Mouse (Mus musculus) testis, postnatal 10 days (tissue): ENCODE data around the gene St5.
A peak's percentile ranks its signal among the peaks of the same experiment; 100 is the strongest.

Experiments
- DNase-seq: peaks from one replicate; pipeline ENCODE4 v3.0.0; 2021; ENCODE audit warnings: low spot score

St5 gene

GRCm38 (mm10) chr7:109527536-109527935 lies 175.9 kb downstream of the St5 start:
- no peak for DNase-seq

DNA sequence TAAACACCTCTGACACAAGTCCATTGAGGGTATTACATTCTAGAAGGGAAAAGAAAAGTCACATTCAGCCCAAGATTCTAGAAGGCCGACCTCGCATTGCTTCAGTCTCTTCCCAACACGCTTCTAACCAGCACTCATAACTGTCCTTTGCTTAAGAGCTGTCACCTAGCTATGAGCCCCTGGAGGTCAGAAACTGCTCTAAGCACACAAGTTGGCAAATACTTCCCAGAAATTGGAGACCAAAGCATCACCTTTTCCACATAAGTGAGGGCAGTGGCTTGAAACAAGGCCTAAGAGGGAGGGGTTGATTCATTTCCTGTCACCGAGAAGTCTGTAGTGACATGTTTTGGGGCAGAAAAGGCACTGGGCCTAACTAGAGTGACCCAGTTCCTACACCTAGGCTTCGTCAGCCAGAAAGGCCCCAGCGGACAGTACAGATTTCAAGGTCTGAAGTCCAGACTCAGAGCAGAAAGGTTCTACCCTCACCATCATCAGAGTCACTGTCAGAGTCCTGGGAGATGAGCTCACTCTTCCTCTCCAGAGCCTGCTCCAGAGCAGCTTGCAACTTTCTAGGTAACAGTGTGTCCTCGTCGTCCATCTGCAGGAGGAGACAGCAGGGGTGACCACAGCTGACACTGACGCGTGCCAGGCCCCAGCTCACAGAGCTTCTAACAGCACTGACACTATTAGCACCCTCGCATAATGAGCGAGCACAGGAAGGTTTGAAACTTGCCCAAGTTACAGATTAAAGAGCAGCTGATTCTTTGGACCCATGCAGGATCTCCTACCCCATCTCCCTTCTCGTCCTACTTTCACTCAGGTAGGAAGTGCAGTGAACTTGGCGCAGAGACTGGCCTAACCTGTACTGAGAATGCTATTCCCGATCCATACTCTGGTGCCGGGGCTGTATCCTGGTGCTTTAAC lies 177.4 kb downstream of the St5 start:
- DNase-seq, result no peak

GRCm38 (mm10) chr7:109524763-109525162 lies 178.6 kb downstream of the St5 start:
- DNase-seq, result no peak

DNA sequence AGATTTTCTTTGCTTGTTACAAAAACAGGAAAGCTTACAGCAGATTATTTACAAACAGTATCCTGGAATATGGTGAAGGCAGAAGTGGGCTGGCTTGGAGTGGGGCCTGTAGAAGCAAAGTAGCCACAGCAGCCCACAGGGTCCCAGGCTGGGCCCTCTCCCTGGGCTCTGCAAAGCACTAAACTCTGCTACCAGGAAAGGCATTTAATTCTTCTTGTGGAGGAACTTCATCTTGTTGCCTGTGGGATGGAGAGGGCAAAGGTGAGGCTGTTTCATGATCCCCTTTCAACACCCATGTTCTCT lies 179.0 kb downstream of the St5 start:
- DNase-seq, result no peak

DNA sequence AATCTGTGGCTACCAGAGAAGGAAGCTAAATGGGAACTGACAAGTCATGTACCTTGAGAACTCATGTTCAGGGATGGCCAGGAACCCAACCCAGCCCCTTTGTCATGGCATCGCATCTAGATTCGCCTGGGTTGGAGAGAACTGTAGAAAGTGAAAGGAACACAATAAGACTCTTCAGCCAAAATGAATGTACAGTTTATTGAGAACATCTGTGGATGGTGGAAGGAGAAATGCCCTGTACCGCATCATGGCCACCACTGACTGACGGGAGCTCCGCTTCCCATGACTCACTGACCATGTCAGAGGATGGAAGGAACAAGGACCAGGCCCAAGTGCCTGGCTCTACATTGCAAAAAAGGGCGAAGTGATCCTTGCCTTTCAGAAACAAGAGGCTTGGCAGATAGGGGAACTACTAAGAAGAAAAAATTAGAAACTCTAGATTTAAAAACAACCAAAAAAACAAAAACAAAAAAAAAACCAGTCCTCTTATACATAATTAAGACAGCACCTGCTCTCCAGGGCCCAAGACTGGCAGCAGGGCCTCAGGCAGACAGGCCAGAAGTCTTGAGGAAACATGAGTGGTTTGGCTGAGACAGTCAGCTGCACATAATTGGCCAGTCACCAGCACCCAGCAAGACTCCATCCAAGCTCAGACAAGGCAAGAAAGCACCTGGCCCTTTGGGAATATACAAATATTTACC lies 179.5 kb downstream of the St5 start:
- no peak for DNase-seq

- DNase-seq, result no peak
Observed at GRCm38 (mm10) chr7:109523304-109523703, 180.1 kb downstream of the St5 start.

DNA sequence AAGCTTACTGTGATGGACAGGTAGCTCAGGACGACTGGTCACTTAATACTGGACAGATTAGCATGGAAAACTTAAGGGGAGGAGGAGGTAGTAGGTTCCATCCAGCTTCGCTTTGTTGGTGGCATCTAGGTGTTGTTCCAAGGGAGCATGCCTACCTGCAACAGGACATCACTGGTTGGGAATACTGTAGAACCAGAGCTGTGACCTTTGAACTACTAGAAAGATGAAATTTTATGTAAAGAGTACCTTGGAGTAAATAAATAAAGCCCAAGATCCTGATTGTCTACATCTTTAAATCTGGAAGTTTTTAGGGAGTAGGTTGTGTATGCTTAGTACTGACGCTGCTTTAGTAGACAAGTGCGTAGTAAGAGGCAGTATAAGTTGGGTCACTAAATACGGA lies 181.3 kb downstream of the St5 start:
- no peak for DNase-seq

DNA sequence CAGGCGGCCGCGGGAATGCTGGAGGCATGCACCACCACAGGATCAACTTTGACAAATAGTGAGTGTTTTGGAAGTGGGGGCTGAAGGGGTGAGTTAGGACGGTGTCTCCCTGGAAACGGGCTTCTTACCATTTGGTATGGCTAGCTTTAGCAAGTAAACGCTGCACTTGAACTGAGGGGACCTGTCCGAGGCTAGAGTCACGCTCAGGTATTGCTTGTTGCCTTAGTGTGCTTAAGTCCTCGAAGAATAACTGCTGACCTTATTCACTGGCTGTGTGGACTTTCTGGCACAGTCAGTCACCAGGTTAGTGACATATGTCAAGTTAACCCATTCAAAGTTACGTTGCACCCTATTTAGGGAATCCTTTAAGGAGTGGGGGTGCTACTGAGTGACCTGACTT lies 183.5 kb downstream of the St5 start:
- no peak for DNase-seq

DNA sequence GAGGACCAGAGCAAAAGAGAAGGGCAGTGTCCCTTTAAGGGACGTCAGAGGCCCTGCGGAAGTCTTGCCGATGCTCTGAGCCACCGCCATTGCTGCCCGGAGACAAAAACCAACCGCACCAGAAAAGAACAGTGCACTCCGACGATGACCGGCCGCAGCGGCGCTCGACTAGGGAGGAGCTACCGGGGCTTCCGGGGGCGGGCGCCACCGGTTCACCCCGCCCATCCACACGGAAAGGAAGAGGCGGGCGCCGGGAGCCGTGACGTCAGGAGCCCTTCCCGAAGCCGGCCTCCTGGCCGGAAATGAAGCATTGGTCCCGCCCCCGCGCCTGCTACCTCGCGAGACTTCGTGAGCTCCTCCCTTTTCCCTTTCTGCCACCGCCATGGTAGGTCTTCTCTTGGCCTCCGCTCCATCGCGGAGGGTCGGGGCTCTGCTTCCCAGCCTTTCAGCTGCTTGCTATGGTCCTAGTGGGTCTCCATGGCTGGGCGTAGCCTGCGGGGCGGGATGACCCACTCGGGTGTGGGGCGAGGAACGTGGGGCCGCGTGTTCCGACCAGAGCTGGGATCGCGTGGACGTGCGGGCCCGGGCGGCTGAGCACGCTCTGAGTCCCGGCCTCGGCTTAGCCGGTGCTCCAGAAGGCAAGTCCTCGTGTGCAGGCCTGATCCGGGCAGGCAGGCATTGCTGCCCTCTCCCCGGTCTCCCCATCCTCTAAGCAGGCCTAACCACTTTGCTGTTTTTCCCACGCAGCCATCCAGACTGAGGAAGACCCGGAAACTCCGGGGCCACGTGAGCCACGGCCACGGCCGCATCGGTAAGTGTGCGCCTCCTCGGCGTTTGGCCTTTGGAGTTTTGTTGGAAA lies 184.3 kb downstream of the St5 start, which contains the start of gene Rpl27a:
TSS of gene Rpl27a (plus strand) at position 310 of the 859 bp plus-strand sequence.
- DNase-seq, result peak; percentile 99

DNA sequence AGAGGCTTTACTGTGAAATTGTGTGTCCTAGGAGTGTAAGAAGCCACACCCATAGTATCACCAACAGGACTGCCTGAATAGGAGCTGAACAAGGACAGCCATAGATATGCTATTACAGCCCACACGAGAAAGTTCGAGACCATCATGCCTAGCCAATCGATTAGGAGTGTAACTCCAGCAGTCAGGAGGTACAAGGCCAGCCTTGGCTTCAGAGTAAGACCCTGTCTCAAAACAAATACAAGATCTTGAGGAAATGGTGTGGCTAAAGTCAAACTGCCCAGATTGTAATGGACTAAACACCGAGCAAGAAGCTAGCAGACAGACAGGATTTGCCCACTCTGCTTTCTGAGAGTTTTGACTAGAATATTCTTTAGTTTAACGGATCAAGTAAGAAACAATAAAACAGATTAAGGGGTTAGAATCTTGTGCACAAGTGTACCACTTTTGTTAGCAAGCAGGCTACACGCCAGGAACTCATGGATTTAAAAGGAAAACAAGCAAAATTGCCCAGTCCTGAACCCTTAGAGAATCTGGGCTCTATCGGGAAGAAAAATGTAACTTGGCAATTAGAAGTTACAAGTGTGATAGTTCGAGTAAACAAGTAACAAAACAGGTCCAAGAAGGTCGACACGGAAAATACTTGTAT lies 185.2 kb downstream of the St5 start:
- no peak for DNase-seq

DNA sequence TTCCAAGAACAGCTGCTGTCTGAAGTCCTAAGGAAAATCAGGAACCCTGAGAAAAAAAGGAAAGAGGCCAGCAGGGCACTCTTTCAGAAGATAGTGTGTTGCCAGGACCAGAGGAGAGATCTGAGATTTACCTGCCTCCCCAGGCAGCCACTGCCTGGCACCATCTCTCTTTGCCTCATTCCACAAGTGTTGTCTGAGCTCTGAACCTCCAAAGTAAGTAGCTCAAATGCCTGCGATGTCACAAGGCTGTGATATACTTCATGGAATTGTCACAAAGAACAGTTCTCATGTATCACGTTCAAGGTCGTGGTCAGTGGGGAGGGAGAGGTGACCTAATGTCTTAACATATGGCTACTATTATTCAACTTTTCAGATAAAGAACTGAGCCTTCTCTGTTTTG lies 186.9 kb downstream of the St5 start:
- no peak for DNase-seq

DNA sequence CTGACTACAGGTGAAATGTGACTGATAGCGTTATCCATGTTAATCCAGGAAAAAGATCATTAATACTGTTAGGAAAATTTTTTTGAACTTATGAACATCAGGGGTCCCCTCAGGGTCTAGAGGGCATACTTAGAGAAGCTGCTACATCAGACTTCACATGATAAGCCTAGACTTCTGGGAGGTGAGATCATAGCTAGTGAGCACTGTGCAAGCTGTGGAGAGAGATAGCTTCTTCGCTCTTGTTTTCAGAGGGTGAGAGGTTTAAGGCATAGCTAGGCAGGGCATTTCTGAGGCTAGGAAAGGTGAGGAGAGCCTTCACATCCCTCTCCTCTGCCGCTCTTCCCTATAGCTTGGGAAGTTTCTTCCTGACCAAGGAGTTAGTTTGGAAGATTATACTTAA lies 191.6 kb downstream of the St5 start:
- no peak for DNase-seq

DNA sequence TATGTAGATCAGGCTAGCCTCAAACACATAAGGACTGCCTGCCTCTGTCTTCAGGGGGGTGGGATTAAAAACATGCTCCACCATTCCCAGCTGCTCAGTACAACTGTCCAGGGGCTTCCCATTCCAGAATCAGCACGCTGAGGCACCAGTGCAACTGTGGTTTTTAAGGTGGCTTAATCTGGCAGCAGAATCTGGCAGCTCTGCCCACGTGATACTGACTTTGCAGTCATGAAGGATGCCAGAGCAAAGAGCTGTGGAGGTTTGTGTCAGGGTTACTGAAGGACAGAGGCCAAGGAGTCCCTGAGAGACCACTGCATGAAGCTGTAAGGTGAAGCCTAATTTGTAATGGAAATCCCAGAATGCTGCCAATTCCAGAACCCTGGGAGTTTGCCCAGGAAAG lies 192.6 kb downstream of the St5 start:
- DNase-seq, result no peak

DNA sequence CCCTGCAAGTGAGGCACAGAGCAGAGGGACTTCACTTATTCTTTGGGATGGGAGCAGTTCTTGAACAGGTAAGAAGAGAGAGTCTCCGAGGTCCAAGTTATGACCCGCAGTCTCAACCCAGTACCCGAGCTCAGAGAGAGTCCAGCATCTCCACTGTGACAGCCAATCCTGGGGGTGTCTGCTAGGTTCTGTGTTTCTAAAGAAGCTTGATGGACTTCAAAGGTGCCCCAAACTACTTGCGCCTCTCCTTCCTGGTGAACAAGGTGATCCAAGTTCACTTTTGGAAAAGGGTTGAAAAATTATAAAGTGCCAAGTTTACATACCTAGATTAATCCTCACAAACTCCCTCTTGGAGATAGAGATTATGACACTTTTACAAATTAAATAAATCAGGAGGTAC lies 195.4 kb downstream of the St5 start, which contains the start of gene Trim66:
TSS of gene Trim66 (minus strand) at position 101 of the 400 bp plus-strand sequence.
- DNase-seq, result no peak

- no peak for DNase-seq
Observed at GRCm38 (mm10) chr7:109507572-109507971, 195.8 kb downstream of the St5 start.

DNA sequence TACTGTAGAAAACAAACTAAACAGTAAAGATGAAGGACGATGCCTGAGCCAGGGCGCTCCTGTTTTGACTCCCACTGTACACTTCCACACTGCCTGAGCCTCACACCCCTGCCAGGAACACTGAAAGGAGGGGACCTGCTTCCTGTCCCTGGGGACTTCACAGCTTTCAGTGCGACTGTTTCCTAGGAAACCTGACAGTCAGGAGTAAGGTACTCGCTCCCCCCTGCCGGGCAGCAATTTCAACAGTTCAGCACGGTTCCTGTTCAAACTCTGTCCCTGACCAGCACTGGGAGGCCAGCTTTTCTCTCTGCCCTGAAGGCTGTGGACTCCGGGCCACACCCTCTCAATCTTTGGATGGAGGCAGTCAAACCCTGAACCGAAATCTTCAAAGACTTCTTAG lies 196.3 kb downstream of the St5 start:
- no peak for DNase-seq

DNA sequence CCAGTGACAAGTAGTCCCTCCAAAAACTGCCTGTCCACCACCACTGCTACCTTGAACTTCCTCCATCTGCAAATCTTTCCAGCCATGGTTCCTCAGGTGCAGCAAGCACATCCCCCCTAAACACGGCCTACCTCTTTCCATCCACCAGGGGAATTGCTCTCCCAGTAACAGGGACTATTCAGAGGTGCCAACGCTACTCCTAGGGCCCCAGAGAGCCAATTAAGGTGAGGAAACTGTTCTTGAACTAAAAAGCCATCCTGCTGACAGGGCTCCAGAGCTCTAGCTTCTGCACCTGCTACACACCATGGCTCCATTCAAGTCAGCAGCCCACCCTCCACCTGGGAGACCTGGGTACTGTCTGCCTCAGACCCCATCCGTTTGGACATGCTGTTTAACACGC lies 205.9 kb downstream of the St5 start:
- DNase-seq, result no peak

DNA sequence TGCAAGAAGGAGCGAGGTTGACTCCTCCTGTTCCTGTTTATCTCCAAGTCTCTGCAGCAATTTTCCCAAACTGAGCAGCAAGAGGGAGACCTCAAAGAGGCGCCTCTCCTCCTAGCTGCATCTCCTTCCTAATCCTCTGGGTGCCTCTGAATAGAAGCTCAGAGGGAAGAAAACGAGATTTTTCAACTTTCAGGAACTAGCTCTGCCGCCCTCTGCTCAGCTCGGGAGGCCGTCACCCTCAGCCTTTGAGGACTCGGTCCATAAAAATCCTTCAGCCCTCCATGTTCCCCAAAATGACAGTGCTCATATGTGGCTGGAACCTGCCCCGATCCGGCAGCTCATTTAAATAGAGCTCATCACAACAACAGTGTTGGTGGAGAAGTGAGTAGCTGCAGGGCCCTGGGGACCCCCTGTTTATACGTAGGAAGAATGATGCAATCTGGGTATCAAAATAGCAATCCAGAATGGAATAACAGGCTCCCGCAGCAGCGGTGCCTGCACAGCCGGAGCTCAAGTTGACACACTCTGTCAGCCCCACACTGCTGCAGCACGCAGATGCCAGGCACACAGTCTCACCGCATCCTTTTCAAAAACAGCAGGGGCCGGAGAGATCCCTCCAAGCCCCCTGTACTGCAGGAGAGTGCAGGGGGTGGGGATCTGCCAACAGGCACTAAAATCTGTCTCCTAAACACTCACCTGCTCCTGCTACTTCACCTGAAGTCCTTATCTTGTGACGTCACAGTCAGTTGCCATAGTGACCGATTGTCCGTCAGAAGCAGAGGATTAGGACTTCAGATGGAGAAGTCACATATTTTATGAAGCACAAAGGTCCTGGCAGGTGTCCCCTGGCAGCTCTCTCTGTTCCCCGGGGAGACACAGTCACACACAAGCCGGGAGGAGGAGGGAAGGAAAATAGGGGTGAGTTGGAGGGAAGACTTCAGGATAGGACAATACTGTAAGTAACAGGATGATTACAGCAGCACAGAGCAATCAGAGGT lies 209.8 kb downstream of the St5 start:
- no peak for DNase-seq

DNA sequence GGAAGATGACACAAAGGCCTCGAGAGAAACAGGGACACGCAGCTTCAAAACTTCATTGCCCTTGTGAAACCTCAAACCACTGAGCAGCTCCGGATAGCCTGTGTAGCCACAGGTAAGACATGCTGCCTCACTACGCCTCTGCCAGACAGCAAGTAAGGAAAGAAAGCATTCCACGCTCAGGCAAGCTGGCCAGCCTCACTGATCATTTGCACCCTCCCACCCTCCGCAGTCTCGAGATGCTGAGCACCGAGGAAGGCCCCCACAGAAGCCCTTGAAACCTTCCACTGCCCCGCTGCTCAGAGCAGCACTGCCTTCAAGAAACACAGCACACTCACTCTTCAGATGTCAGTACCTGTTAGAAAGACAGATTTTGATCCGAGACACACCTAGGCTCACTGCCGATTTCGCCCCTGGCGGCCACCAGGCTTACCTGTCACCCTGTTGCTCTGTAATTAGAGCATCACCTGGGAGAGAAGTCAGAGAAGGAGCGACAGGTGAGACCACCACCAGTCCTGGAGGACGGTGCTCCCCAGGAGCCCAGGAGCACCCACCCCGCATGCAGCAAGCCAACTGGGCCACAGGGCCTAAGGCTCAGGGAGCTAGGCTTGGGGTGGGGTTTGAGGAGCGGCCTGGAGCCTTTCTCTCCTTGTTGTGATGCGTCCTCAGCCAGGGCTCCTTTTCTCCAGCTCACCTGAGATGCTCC lies 210.6 kb downstream of the St5 start:
- DNase-seq, result no peak

- DNase-seq, result no peak
Observed at GRCm38 (mm10) chr7:109484221-109484620, 219.2 kb downstream of the St5 start.
